Mouse (Mus musculus) ES-E14 (cell line): Measurements from ENCODE around the gene Bmpr2.

Experiments used
- HCFC1 ChIP-seq: IDR thresholded peaks from 2 replicates; pipeline ENCODE4 v1.6.1; 2012; ENCODE audit warnings: low read length, inconsistent platforms, borderline replicate concordance; ENCODE audit not compliant: insufficient read depth
- ZNF384 ChIP-seq: IDR thresholded peaks from 2 replicates; pipeline ENCODE4 v1.6.1; 2012; ENCODE audit warnings: low read depth, low read length, inconsistent platforms

DNA sequence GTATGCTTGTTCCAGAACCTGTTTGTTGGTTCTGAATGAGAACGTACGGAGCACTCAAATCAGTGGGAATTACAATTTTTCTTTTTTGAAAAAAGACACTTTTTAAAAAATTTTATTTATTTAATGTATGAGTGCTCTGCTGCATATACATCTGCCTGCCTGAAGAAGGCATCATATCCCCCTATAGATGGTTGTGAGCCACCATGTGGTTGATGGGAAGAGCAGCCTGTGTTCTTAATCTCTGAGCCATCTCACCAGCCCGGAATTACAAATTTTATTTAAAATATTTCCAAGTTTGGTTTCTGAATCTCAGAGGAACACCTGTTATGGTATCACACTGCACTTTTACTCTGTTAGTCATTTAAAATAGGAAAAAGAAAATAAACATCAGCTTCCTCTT is 110.8 kb downstream of the Bmpr2 start:
- TF ChIP-seq HCFC1 (no peak), ZNF384 (no peak)
